Mouse (Mus musculus) cerebral cortex, adult 2 months (tissue): ENCODE data around the gene Stard13.

Experiments
- WGBS: fragments of 180-500 bp; shearing (Covaris S2); methylation state at CpG from one replicate; pipeline ENCODE4 v1.1.7; 2018; 5-methylcytosine and 5-hydroxymethylcytosine counted together

Stard13 gene

DNA sequence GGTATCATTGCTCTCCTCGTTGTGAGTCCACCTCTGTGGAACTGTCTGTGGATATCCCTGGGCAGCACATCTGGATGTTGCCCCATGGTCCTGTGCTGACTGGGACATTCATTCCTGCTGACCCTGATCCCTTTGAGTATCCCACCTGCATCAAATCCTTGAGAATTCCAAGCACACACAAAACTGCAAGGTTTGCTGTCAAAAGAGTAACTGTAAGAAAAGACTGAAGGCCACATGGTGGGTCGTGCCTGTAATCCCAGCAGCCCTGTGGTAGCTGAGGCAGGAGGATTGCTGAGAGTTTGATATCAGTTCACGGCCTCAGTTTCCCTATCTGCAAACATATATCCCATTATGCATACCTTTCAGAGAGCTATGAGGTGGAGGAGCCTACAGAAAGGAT lies 126.8 kb downstream of the Stard13 start:
- 92% methylated on average over 3 of the region's 3 CpGs for WGBS

DNA sequence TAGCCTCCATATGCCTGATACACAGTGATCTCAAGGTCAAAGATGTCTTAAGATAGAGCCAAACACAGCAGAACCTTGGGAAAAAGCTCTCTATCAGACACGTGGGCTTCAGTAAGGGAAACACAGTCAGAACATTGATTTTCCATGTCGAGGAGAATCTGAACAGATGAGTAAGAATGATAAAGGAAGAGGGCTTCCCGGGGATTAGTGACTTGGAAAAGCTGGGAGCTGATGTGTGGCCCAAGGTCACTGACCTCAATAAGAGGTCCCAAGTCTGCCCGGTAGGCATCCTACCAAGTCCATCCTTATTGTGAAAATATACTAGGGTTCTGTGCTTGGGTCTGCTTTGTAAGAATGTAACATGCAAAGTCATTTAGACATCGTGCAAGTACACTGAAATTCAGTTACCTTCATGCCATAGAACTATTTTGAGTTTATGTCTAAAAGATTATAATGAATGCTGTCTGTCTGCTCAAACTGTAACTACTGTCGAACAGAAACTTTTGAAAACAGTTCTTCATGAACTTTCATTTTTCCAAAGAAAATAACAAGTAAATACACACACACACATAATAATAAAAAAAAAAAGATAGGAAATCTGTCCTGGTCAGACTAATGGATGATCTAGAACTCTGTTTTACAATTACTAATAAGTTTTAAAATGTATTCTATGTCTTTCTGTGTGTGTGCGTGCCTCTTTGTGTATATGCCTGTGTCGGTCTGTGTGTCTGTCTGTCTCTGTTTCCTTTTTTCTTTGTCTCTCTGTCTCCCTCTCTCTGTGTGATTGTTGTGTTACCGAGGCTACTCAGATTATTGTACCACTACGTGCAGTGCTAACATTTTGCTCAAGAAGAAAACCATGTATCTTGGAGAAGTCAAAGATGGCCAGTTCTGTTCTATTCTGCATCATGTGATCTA lies 128.3 kb downstream of the Stard13 start:
- WGBS: 74% methylated on average over 10 of the region's 10 CpGs

DNA sequence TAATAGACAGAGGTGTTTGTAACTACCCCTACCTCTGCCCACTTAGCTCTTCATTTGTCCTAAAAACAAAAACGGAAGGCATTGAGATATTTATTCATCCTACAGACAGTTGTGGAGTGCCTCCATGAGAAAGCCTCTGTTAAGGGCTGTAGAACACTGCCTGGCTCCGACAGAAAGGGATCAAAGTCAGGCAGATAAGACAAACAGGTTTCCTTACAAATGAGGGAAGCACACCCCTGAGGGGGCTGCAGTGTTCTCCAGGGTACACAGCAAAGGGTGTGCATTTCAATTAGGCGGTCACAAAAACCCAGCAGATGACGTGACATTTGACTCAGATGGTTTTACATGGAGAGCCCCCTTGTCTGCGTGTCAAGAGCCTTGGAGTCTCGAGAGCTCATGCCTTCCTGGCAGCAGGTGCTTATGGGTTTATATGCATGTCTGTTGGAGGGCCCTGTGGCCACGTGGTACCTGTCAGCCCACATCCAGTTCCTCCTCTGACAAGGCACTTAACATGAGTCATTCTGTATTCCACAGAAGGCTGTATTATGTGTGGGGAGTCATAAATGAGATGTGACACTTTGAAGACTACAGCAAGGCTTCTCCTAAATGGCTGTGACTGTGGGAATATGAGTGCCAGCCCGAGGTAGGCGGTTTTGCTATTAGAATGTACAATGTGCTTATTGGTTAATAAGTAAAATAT lies 129.1 kb downstream of the Stard13 start:
- WGBS: 55% methylated on average over 9 of the region's 9 CpGs

DNA sequence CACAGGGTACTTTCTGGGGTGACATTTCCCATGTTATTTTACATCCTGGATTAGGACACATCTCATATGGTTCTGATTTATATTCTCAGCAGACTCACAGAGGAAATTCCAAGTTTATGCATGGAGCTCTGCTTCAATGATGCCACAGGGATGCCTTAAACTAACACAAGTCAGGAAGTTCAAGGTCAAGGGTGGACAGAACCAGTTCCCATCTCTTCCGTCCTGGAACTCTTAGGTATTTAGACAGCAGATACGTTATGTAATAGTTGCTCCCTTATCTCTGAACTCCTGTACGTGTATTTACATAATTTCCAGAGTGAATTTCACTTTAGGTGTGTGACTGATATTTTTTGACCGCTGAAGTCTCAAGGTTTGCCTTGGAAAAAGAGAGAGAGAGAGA lies 130.4 kb downstream of the Stard13 start:
- WGBS: 79% methylated on average over 4 of the region's 4 CpGs

DNA sequence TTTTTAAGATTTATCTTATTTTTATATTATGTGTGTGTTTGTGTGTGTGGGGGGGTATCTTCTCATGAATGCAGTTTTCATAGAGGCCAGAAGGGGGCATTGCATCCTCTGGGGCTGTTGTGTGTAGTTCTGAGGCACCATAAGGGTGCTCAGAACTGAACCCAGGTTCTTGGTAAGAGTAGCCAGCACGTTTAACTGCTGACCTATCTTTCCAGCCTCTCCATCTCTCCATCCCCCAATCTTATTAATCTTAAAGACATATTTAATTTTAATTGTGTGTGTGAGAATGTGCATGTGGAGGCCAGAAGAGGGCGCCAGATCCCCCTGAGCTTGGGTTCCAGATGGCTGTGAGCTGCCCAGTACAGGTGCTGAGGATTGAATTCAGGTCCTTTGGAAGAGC lies 131.4 kb downstream of the Stard13 start:
- WGBS: 62% methylated on average over 2 of the region's 2 CpGs

DNA sequence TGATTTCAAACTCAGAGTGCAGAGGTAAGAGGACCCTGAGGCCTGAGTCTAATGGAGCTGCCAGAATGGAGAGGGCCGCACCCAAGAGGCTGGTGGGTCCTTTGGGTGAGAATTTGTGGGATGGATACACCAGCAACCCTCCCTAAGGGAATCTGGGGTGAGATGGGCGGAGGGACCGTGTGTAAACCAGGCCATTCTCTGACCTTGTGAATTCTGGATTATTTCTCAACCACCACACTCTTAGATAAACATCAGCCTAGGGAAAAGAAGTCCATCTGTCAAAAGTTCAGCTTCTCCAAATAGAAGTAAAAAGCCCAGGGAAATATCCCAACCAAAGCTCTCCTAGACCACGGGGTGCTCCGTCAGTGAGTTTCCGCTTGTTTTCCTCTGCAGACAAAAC lies 137.6 kb downstream of the Stard13 start:
- 85% methylated on average over 6 of the region's 6 CpGs for WGBS

DNA sequence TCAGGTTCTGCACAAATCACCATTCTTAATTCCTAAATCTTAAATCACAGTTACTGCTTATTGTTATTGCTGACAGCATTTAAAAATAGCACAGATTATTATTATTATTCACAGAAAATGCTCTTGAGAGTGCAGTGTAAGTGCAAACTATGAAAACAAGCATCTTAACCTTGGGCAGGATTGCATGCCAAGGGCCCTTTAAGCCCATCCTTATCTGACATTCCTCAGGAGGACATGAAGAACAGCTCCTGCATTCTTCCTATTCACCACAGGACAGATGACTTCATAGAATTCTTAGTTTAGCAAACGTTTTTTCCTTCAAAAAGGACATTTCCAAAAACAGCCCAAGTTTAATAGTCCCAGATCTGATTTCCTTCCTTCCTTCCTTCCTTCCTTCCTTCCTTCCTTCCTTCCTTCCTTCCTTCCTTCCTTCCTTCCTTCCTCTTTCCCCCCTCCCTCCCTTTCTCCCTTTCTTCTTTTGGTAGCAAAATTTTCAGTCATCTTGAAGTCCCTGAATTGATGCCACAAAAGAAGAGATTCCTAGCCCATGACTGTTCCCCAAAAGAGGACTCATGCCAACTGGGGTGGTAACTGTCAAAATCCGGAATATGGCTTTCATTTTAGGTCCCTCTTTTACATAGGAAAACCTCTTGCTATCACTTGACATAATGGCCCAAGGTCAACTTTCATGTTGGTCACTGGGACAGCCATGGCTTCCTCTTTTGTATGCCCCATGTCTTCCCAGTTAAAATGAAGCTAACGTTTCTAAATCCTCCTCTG lies 140.6 kb downstream of the Stard13 start:
- WGBS: 71% methylated on average over 3 of the region's 3 CpGs

DNA sequence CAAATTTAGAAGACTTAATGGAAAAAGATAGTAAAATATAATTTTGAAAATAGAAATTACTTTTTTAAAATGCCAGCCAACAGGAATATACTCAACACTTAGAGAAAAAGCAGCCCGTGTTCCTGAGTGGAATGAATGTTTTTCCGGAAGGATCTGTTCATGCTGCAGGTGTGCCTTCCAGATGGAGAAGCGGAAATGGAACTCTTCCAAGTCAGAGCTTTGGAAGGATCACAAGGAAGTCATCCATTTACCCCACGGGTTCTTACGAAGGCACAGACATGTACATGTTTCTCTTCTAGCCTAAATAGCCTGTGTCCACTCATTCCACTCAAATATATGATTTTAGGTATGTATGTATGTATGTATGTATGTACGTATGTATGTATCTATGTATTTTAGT lies 142.6 kb downstream of the Stard13 start:
- 70% methylated on average over 6 of the region's 6 CpGs for WGBS

DNA sequence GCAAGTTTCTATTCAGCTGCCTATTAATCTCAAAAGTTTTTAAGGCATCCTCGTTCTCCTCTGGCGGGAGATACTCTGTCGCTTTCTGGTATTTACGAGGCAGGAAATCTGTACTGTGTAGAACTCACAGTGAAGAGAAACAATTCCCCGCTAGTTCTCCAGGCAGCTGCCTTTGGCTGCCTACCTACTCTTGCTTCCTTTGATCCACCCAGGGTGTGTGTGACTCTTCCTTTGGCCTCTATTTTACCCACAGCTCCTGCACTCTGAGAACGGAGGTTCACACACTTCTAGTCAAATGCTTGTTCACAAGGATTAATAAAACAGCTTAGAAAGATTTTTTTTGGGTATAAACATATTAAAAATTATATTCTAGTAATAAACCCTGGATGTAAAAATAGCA lies 144.4 kb downstream of the Stard13 start:
- 62% methylated on average over 6 of the region's 6 CpGs for WGBS

DNA sequence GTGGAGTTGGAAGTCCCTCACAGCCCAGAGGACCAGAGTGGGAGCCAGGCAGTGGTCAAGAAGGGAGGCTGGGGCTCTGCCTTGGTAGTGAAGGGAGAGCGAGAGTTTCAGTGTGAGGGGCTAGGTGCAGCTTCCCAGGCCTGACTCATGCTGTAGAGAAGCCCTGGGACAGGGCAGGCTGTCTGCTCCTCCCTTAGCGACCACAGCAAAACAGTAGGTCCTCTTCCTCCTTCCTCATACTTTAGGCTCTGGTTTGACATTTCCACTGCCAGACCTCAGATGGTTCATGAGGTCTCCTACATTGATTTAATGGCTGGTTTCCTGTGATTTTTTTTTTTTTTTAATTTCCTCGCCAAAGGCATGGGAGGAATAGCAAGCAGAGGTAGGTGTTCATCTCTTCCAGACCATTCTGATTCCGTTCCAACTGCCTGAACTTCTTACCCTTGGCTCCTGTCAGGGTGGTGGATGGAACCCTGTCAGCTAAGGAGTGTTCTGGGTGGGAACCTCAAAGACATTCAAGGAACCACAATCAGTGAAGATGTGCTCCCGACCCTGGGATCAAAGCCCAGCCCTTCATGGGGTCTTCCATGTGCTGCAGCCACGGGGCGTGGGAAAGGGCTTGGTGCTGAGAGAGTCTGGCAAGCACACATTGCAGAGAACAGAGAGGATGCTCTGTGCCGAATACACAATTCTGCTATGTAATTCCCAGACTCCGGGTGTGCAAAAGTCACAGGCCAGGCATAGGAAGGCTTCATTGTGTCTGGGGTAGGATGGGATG lies 147.0 kb downstream of the Stard13 start:
- WGBS: 60% methylated on average over 9 of the region's 9 CpGs

DNA sequence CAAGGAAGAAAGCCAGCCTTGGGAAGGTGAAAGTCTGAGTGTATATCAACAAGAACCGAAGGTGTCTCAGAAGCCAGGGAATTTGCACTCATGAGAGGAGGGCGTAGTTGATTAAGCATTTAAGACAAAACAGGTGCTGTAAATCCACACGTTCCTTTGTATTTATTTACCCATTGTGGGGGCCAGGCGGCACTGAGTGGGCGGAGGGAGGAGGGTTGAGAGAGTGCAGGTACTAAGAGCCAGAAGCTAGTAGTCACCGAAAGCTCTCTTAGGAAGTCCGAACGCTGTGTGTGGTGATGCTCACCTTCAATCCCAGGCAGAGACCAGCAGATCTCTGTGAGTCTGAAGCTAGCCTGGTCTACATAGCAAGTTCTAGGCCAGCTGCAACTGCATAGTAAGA lies 147.9 kb downstream of the Stard13 start:
- WGBS: 86% methylated on average over 8 of the region's 8 CpGs

DNA sequence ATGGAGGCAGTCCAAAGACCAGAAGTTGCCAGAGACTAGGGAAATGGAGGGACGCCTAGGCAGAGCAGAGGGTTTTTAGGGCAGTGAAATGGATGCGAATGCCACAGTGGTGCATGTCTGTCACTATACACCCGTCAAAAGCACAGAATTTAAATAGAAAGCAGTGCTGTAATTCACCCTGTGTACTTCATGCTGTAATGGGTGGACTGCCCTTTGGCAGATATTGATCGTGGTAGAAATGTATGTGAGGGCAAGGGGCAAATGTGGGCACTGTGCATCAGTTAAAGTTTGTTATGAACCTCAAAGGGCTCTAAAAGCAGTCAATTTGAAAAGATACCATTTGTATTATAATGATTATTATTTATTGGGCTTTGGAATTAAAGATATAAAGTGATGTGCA lies 153.4 kb downstream of the Stard13 start:
- 77% methylated on average over 4 of the region's 4 CpGs for WGBS

DNA sequence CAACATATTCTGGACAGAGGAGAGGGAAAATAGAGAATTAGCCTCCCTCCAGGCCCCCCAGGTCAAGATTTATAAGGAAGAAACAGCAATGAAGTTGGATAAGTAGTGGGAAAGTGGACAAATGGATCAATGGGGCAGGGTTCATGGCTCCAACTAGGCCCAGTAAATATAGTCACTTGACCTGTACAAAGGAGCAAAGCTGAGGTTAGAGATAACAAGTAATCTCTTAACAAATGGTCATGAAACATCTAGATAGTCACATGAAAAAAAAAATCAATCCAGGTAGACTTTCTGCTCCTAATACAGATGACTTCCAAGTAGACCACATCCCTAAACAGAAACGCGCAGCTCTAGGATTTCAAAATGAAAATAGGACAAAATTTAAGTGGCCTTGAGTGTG lies 155.7 kb downstream of the Stard13 start:
- over 99% methylated on average over 2 of the region's 2 CpGs for WGBS

DNA sequence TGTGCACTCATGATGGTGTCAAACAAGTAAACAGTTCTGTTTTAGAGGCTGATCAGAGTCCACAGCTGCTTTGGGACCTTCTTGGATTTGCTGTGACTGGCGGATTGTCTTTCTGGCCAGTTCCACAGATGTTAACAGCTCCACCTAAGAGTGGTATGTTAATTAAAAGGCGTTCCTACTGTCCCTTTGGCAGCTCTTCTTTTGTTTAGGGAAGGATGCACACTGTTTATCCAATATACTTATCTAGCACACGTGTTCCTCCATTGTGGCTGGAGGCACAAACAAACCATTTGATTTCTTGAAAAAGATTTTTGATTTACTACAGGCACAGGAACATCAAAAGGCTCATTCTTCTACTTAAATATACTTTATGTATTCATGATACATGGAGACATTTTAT lies 156.7 kb downstream of the Stard13 start:
- 74% methylated on average over 3 of the region's 3 CpGs for WGBS

DNA sequence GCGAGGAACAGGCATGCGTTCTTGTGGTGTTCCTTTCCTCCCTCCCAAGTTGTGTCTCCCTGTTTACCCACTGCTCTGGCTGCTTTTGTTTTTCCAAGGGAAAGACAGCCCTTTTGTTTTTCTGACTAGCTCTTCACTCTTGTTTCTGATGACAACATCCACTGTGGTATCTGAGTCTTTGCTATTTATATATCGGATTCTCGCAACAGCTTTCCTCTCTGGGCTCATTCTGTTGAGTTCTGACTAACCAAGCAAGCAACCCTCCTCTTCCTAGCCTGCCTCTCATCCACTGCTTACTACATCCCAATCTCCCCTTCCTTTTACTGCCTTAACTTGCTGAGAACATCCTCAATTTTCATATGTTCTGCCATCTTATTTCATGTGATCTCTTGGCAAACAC lies 159.4 kb downstream of the Stard13 start:
- 44% methylated on average over 4 of the region's 4 CpGs for WGBS

DNA sequence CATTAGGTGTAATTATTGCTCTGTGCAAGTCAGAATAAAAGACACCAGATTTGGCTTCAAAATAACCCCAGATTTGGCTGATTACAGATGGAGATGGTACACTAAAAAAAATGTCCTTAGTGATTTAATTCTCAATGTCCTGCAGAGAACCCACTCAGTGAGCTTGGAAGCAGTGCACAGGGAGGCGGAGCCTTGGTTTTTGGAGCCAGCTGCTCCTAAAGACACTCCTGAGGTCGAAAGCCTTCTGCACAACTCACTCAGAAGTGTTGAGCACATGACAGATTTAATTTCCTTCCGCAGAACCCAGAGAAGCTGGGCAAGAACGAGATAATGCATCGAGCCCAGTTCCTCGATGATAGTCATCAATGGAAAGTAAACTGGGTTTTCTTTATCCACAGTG lies 162.2 kb downstream of the Stard13 start:
- WGBS: 72% methylated on average over 6 of the region's 6 CpGs

DNA sequence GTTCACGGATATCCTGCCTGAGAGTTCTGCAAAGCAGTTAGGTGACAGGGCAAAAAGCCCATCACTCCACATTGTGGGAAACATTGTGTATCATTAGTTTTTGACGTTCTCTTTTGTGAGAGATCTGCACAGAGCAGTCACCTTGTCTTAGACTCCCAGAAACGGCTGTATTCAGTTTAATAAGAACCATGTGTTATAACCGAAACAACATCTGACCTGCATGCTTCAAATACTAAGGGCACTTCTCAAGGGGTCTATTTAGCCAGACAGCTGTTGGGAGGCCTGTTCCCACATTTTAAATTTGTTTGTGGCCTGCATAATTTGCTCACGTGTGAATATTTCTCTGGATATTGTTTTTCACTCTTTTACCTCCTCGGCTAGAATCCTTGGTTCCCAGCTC lies 162.7 kb downstream of the Stard13 start:
- WGBS: 75% methylated on average over 6 of the region's 6 CpGs

DNA sequence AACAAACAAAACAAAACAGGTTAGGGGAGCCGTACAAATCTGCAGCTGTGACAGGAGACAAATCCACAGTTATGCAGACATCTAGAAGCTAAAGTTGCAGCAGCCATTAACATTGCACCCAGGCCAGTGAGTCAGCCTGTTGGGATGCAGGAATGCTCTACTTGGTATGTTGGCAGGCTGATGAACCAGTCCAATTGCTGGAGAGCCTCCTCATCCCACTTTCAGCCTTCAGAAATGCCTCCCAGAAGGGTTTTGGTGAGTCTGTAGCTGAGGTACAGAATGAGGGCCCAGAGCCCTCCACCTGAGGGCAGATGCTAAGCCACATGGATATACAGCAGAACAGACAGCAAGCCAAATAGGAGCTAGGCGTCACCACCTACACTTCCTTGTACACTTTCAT lies 164.1 kb downstream of the Stard13 start:
- WGBS: 55% methylated on average over 2 of the region's 2 CpGs

DNA sequence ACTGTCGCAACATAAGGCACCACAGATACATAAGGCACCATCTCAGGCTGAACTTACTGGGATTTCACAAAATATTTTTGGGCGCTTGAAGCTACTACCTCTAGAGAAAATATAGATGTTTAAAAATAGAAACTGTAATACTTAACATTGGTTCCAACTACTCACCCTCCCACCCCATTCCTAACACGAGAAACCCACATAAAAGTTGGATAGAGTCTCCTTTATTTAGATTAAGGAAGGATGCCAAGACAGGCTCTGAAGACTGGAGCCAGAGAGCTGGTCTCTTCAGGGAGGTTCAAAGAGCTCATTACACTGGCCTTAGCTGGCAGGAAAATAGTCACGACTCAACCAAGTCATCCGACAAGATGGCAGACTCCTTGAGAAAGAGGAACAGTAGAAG lies 167.6 kb downstream of the Stard13 start:
- 35% methylated on average over 5 of the region's 5 CpGs for WGBS

DNA sequence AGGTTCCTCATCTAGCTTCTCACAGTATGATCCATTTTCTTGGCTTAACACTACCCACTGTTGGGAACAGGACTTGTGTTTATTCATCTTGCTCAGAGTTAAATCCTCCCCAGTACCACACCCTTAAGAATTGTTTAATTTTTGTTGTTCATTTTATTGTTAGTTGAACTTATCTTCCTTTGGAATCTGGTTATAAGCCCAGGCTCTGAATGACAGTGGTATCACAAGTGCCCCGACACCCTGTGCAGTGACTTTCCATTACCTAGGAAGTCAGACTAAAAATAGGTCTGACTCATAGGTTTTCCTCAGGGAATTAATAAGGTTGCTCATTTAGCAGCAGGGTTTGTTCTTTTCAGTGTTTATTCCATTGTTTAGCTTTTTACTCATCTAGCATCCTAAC lies 168.4 kb downstream of the Stard13 start:
- 45% methylated on average over 1 of the region's 1 CpGs for WGBS

DNA sequence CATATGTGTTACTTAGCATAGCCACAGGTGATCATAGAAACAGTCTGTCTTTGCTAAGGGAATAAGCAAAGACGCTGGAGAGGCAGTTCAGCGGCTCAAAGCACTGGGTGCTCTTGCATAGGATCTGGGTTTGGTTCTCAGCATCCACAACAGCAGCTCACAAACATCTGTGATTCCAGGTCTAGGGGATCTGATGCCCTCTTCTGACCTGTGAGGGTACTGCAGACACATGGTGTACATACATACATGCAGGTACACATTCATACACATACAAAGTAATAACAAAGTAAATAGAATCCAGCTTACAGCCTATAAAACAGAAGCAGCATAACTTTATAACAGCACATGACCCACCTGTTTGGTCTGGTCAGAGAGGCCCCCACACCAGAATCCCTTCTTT lies 171.7 kb downstream of the Stard13 start:
- 82% methylated on average over 2 of the region's 2 CpGs for WGBS

DNA sequence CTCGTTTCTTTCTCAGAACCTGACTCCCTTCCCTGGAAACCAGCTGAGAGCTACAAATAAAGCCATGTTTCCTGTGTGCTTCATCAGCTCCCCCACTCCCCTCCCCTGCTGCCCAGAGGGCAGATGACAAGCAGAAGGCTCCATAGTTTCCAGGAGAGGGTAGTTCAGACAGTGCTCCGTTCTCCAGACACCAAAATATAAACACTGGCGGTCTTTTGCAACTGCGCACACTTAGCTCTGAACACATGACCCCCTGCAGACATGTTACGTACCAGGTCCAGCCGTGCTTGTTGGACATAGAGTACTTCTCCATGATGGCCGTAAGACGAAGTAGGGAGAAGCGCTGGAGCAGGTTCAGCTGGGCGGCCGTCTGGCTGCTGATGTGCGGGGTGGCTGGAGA lies 173.2 kb downstream of the Stard13 start:
- WGBS: 69% methylated on average over 12 of the region's 12 CpGs
